In the genomic region with DNA sequence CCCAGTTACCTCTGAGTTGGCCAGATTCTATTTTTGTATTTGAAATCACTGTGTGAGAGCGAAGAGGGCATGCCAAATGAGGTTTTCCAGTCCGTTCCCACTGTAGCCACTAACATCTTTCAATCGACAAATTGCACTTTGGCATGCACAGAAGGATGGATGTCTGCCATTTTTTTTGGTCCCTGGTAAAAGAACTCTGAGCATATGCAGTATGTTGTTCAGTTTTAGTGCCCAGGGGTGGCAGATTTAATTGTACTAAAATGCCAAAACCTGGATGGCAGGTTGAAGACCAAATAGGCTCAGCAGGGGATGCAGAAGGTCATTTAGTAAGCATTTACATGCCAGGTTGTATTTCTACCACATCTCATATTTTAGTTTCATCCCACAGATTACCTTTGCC, we compare ENCODE assay signal across 14 mouse cellular contexts.
A peak's percentile ranks its signal among the peaks of the same experiment; 100 is the strongest.
DNase-seq lines count a peak whose midpoint lies in the region; ATAC-seq lines count a peak whose summit lies in the region.
"Had no signal": no experiment of that assay in that cellular context is flagged by ENCODE, and none has a peak within 500 bp of the region (broad histone marks: within the 10 kb centered on the region; RNA-seq: fewer than 3 reads in every experiment).

No protein-coding gene starts in this region.

- no peak for ATAC-seq in erythroblast, adult 5-6 weeks (replicated peaks; ENCODE audit: low FRiP score, poor library complexity, severe bottlenecking)
- ATAC-seq: hindbrain, embryonic 16.5 days had no signal

- peak; percentile 16 for DNase-seq in layer of hippocampus, adult 11-12 months (ENCODE audit: low spot score)
- no peak for DNase-seq in layer of hippocampus, postnatal 25 days (ENCODE audit: extremely low spot score in 1 of 2, low spot score in 1 of 2)
- peak; percentile 26 for DNase-seq in cerebellum, adult 11-12 months
- DNase-seq in cerebellum, postnatal 25 days, result peak; percentile 28 to 51
- DNase-seq in layer of hippocampus, postnatal 14 days (ENCODE audit: low spot score in 2 of 2), result peak; percentile 40 to 88
- no peak for DNase-seq in urinary bladder, adult 18-20 months (ENCODE audit: low spot score in 2 of 2)
- DNase-seq: adrenal gland, postnatal 10 days; heart, postnatal 10 days; kidney, adult 2 months; lung, postnatal 10 days; retina, postnatal 1 day; thymus, adult 18-20 months had no signal

Comparison
In these comparisons a context has a peak if more than half of its experiments do, and no peak if none do; other contexts are left out.
1. DNase-seq: peak in layer of hippocampus, adult 11-12 months (single experiment), cerebellum, adult 11-12 months (single experiment), cerebellum, postnatal 25 days (2 of 2) and layer of hippocampus, postnatal 14 days (2 of 2); none in layer of hippocampus, postnatal 25 days (0 of 2) and urinary bladder, adult 18-20 months (0 of 2).